In the genomic region with DNA sequence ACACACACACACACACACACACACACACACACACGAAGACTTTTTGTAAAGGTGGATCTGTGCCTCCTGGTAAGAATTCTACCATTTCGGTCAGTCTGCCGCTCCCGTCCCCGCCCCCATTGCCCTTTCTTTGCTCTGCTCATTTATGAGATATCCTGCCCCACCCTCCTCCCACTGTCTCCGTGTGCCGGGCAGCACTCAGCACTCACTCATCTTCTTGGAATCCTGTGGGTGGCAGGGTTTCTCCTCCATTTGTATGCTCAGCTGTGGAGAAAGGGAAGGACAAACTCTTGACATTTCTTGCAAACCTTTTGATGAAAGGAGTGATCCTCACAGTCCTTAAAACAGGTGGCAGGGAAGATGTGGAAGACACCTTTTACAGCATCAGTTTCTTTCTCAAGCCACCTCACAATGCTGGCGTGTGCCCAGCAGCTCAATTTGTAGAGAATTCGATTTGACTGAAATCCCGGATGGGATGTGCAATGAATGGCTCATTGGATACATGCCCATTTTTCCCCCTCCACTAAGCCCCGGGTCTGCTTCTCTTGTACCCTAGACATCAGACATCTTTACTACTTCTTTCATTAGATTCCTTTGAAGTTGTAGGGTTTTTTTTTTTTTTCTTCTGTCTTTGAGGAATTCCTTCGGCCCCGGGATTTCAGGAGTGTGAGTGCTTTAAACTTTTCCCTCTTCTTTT, we compare ENCODE assay signal across 12 mouse cellular contexts.
DNase-seq lines count a peak whose midpoint lies in the region; ATAC-seq and TF ChIP-seq lines count a peak whose summit lies in the region.
"Had no signal": no experiment of that assay in that cellular context is flagged by ENCODE, and none has a peak within 500 bp of the region (broad histone marks: within the 10 kb centered on the region; RNA-seq: fewer than 3 reads in every experiment).

No protein-coding gene starts in this region.

- H3K27ac ChIP-seq in hindbrain, postnatal 0 days, result no peak overlapping the region
- H3K27ac ChIP-seq in hindbrain, embryonic 10.5 days, result no peak overlapping the region
- H3K27ac ChIP-seq: heart, embryonic 15.5 days; liver, embryonic 14.5 days had no signal

- H3K9ac ChIP-seq in hindbrain, postnatal 0 days (replicated peaks; ENCODE audit: low read length), result no peak overlapping the region
- H3K9ac ChIP-seq: heart, embryonic 15.5 days; liver, embryonic 14.5 days had no signal

- no peaks in the 10 kb centered on the region for H3K27me3 ChIP-seq in hindbrain, postnatal 0 days (ENCODE audit: insufficient read depth, low read length)
- no peaks in the 10 kb centered on the region for H3K27me3 ChIP-seq in hindbrain, embryonic 10.5 days (ENCODE audit: insufficient read depth, poor library complexity, severe bottlenecking)
- H3K27me3 ChIP-seq: heart, embryonic 15.5 days had no signal

- no peaks in the 10 kb centered on the region for H3K36me3 ChIP-seq in hindbrain, postnatal 0 days (ENCODE audit: insufficient read depth, low read length)
- H3K36me3 ChIP-seq in hindbrain, embryonic 10.5 days, result no peaks in the 10 kb centered on the region
- H3K36me3 ChIP-seq: heart, embryonic 15.5 days had no signal

- H3K4me3 ChIP-seq in hindbrain, postnatal 0 days (ENCODE audit: low read length), result no peak overlapping the region
- no peak overlapping the region for H3K4me3 ChIP-seq in hindbrain, embryonic 10.5 days
- H3K4me3 ChIP-seq: heart, embryonic 15.5 days had no signal

- H3K9me3 ChIP-seq in hindbrain, postnatal 0 days (ENCODE audit: low read length), result no peaks in the 10 kb centered on the region
- H3K9me3 ChIP-seq in hindbrain, embryonic 10.5 days, result peaks cover 6% of the 10 kb centered on the region; the same call in 1 of the 2 replicates
- H3K9me3 ChIP-seq: heart, embryonic 15.5 days had no signal

- ATAC-seq in hindbrain, postnatal 0 days, result peak; percentile 51; the same call in 1 of the 2 replicates

- TF ChIP-seq CTCF in hindbrain, postnatal 0 days (IDR thresholded peaks at IDR 0.05; ENCODE audit: low read depth), result no peak

- no peaks in the 10 kb centered on the region for H3K4me1 ChIP-seq in hindbrain, postnatal 0 days (ENCODE audit: insufficient read depth, low read length)
- H3K4me1 ChIP-seq in hindbrain, embryonic 10.5 days (replicated peaks), result no peaks in the 10 kb centered on the region
- H3K4me1 ChIP-seq: heart, embryonic 15.5 days had no signal

- peak overlapping the region; percentile 33 for H3K4me2 ChIP-seq in hindbrain, postnatal 0 days (ENCODE audit: low read depth, low read length)
- H3K4me2 ChIP-seq: heart, embryonic 15.5 days had no signal

- 57% methylated on average over 13 of the region's 13 CpGs for WGBS in hindbrain, postnatal 0 days
- WGBS in hindbrain, embryonic 10.5 days, result 86% methylated on average over 13 of the region's 13 CpGs

- DNase-seq in hindbrain, postnatal 0 days (ENCODE audit: low spot score), result peak; percentile 64
- no peak for DNase-seq in hindbrain, embryonic 10.5 days (ENCODE audit: low spot score)
- DNase-seq in 3134 (ENCODE audit: extremely low read depth, insufficient read length, low spot score) (peak; percentile 67), ES-CJ7 (ENCODE audit: low read depth, low spot score) (peak; percentile 11)
- DNase-seq in kidney, postnatal 14 days, result peak; percentile 19
- no peak for DNase-seq in embryo, embryonic 10 days (ENCODE audit: low spot score)
- DNase-seq in gastrocnemius, postnatal 25 days, result no peak
- DNase-seq: cerebellum, adult 11 months; spleen, adult 18-20 months; thymus, postnatal 4 days had no signal

Comparison
In these comparisons a context has a peak if more than half of its experiments do, and no peak if none do; other contexts are left out.
1. DNase-seq: peak in hindbrain, postnatal 0 days (single experiment), 3134 (single experiment), ES-CJ7 (single experiment) and kidney, postnatal 14 days (single experiment); none in hindbrain, embryonic 10.5 days (single experiment), embryo, embryonic 10 days (single experiment) and gastrocnemius, postnatal 25 days (single experiment).